Mouse (Mus musculus) hindbrain, embryonic 15.5 days (tissue): ENCODE measurements at regions not wholly inside any gene's neighbourhood (a gene's known extent, or its start where the extent isn't known, plus 50 kb on each side); places are given as distances from the start of the nearest gene placed in this dataset.

Experiments used
- ATAC-seq: fragments of 200-750 bp; cut with Nextera tagmentation; 2 replicates; pipeline ENCODE4 v1.8.0; 2017; ENCODE audit warnings: low read depth, moderate number of reproducible peaks, moderate TSS enrichment; ENCODE audit not compliant: low FRiP score
- H3K27ac ChIP-seq: fragments of 300-500 bp; sonication (generic); replicated peaks from 2 replicates; pipeline ENCODE4 v1.5.1; 2015; ENCODE audit warnings: mild to moderate bottlenecking, inconsistent platforms
- H3K27me3 ChIP-seq: fragments of 300-500 bp; sonication (generic); 2 replicates; pipeline ENCODE4 v1.6.1; 2015; ENCODE audit warnings: control low read depth, inconsistent platforms
- H3K36me3 ChIP-seq: fragments of 300-500 bp; sonication (generic); 2 replicates; pipeline ENCODE4 v1.6.1; 2015; ENCODE audit warnings: control low read depth, inconsistent platforms
- H3K4me1 ChIP-seq: fragments of 300-500 bp; sonication (generic); replicated peaks from 2 replicates; pipeline ENCODE4 v1.6.1; 2015; ENCODE audit warnings: control low read depth, inconsistent platforms
- H3K4me2 ChIP-seq: fragments of 300-500 bp; sonication (generic); 2 replicates; pipeline ENCODE4 v1.6.1; 2015; ENCODE audit warnings: moderate library complexity, mild to moderate bottlenecking, inconsistent platforms
- H3K4me3 ChIP-seq: fragments of 300-500 bp; sonication (generic); 2 replicates; pipeline ENCODE4 v1.5.1; 2015; ENCODE audit warnings: mild to moderate bottlenecking, inconsistent platforms
- H3K9ac ChIP-seq: fragments of 300-500 bp; sonication (generic); 2 replicates; pipeline ENCODE4 v1.6.1; 2015; ENCODE audit warnings: inconsistent platforms
- H3K9me3 ChIP-seq: fragments of 300-500 bp; sonication (generic); 2 replicates; pipeline ENCODE4 v1.6.1; 2016; ENCODE audit warnings: control low read depth, inconsistent platforms
- WGBS: fragments of 180-500 bp; shearing (Covaris S2); methylation state at CpG from one replicate; pipeline ENCODE4 v1.1.7; 2015; 5-methylcytosine and 5-hydroxymethylcytosine counted together

GRCm38 (mm10) chr5:64630582-64630981, 172.6 kb upstream of the Klf3 start:
- H3K9me3 ChIP-seq, result no peaks in the 10 kb centered on the region
- H3K27me3 ChIP-seq, result no peaks in the 10 kb centered on the region
- no peak overlapping the region for H3K9ac ChIP-seq
- H3K27ac ChIP-seq, result no peak overlapping the region
- no peak overlapping the region for H3K4me2 ChIP-seq
- no peaks in the 10 kb centered on the region for H3K36me3 ChIP-seq
- H3K4me3 ChIP-seq, result no peak overlapping the region
- H3K4me1 ChIP-seq, result no peaks in the 10 kb centered on the region
- no peak for ATAC-seq
- 93% methylated on average over 2 of the region's 2 CpGs for WGBS

GRCm38 (mm10) chr5:64632171-64632570, 171.0 kb upstream of the Klf3 start:
- no peak overlapping the region for H3K4me3 ChIP-seq
- no peaks in the 10 kb centered on the region for H3K9me3 ChIP-seq
- no peak overlapping the region for H3K9ac ChIP-seq
- H3K4me1 ChIP-seq, result no peaks in the 10 kb centered on the region
- 93% methylated on average over 5 of the region's 5 CpGs for WGBS
- no peak for ATAC-seq
- no peaks in the 10 kb centered on the region for H3K36me3 ChIP-seq
- H3K27ac ChIP-seq, result no peak overlapping the region
- H3K27me3 ChIP-seq, result no peaks in the 10 kb centered on the region
- H3K4me2 ChIP-seq, result no peak overlapping the region

- no peaks in the 10 kb centered on the region for H3K9me3 ChIP-seq
- H3K36me3 ChIP-seq, result no peaks in the 10 kb centered on the region
- no peaks in the 10 kb centered on the region for H3K27me3 ChIP-seq
- H3K4me3 ChIP-seq, result no peak overlapping the region
- ATAC-seq, result no peak
- no peak overlapping the region for H3K9ac ChIP-seq
- no peaks in the 10 kb centered on the region for H3K4me1 ChIP-seq
- H3K27ac ChIP-seq, result no peak overlapping the region
- WGBS, result 70% methylated on average over 7 of the region's 8 CpGs
- H3K4me2 ChIP-seq, result no peak overlapping the region
Observed at GRCm38 (mm10) chr5:64634008-64634407, 169.2 kb upstream of the Klf3 start.

- no peak overlapping the region for H3K9ac ChIP-seq
- H3K9me3 ChIP-seq, result no peaks in the 10 kb centered on the region
- no peak overlapping the region for H3K4me3 ChIP-seq
- H3K36me3 ChIP-seq, result no peaks in the 10 kb centered on the region
- WGBS, result 84% methylated on average over 4 of the region's 4 CpGs
- no peaks in the 10 kb centered on the region for H3K4me1 ChIP-seq
- H3K4me2 ChIP-seq, result no peak overlapping the region
- H3K27ac ChIP-seq, result no peak overlapping the region
- no peaks in the 10 kb centered on the region for H3K27me3 ChIP-seq
- no peak for ATAC-seq
Observed at GRCm38 (mm10) chr5:64634721-64635120, 168.5 kb upstream of the Klf3 start.

DNA sequence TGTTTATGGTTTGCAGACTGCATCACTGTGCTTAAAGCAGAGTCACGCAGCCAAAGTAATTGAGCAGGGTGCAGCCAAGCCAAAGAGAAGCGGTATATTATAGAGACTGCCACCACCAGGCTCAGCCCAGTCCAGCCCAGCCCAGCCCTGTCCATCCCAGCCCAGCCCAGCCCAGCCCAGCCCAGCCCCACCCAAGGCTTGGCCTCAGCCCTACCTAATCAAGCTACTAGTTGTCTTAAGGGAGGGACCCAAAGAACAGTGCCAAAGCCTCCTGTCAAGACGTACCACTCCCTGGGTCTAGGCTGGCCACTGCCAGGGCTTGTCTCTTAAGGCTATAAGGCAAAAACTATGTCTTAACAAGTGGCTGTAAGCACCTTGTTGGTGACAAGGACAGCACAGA, 166.9 kb upstream of the Klf3 start:
- no peak for ATAC-seq
- WGBS, result 93% methylated on average over 3 of the region's 3 CpGs
- Histone ChIP-seq H3K36me3 (no peaks in the 10 kb centered on the region), H3K9me3 (no peaks in the 10 kb centered on the region), H3K4me1 (no peaks in the 10 kb centered on the region), H3K27me3 (no peaks in the 10 kb centered on the region), H3K27ac (no peak overlapping the region), H3K4me2 (no peak overlapping the region), H3K4me3 (no peak overlapping the region), H3K9ac (no peak overlapping the region)

GRCm38 (mm10) chr5:64643584-64643983, 159.6 kb upstream of the Klf3 start:
- Histone ChIP-seq H3K36me3 (no peaks in the 10 kb centered on the region), H3K9me3 (no peaks in the 10 kb centered on the region), H3K4me1 (peaks cover 12% of the 10 kb centered on the region), H3K9ac (no peak overlapping the region), H3K4me3 (no peak overlapping the region), H3K4me2 (no peak overlapping the region), H3K27ac (no peak overlapping the region), H3K27me3 (no peaks in the 10 kb centered on the region)
- ATAC-seq, result no peak
- WGBS, result 97% methylated on average over 1 of the region's 1 CpGs

DNA sequence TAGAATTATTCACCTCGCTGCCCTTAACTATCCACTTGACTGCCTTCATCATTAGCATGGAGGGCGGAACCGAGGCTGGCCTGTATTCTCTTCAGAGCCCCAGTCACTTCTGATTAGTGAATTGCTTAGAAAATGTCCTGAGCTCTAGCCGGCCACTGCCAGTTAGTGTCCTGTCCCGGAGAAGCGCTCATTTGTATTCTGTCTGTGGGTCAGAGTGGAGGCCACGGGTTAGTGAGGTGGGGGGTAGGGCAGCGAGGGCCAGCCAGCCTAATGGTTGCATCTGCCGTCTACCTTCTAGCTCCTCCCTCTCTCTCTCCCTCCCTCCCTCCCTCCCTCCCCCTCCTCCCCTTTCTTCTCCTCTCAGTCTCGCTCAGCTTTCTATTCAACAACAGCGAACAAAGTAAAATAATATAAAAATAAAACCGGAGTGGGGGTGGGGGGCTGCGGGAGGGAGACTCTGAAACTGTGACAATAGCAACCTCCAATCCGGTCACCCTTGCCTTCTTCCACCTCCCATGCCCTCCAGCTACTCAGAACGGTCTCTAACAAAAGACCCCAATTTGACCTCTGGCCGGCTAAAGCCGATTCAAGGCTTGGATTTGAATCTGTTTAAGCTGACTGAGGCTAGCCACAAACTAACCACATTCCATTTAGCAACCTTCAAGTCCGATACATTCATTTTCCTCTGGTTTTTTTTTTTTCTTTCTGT, 155.6 kb upstream of the Klf3 start:
- Histone ChIP-seq H3K36me3 (no peaks in the 10 kb centered on the region), H3K9ac (peak overlapping the region; percentile 44), H3K27ac (peak overlapping the region; percentile 53), H3K27me3 (no peaks in the 10 kb centered on the region), H3K9me3 (no peaks in the 10 kb centered on the region), H3K4me1 (peaks cover 16% of the 10 kb centered on the region), H3K4me3 (peak overlapping the region; percentile 36), H3K4me2 (peak overlapping the region; percentile 67)
- peak; percentile 85 for ATAC-seq
- WGBS, result 2% methylated on average over 18 of the region's 18 CpGs

GRCm38 (mm10) chr5:64648492-64648891, 154.7 kb upstream of the Klf3 start:
- ATAC-seq, result peak; percentile 55; the same call in 1 of the 2 replicates
- Histone ChIP-seq H3K9ac (no peak overlapping the region), H3K27ac (peak overlapping the region; percentile 45), H3K27me3 (no peaks in the 10 kb centered on the region), H3K9me3 (no peaks in the 10 kb centered on the region), H3K4me3 (no peak overlapping the region), H3K4me1 (peaks cover 16% of the 10 kb centered on the region), H3K4me2 (no peak overlapping the region), H3K36me3 (no peaks in the 10 kb centered on the region)
- WGBS, result 10% methylated on average over 8 of the region's 8 CpGs

GRCm38 (mm10) chr5:64651407-64651806, 151.8 kb upstream of the Klf3 start:
- ATAC-seq, result no peak
- 84% methylated on average over 3 of the region's 3 CpGs for WGBS
- H3K4me1 ChIP-seq, result peaks cover 16% of the 10 kb centered on the region
- no peaks in the 10 kb centered on the region for H3K27me3 ChIP-seq
- H3K9me3 ChIP-seq, result no peaks in the 10 kb centered on the region
- no peak overlapping the region for H3K27ac ChIP-seq
- H3K4me2 ChIP-seq, result no peak overlapping the region
- no peak overlapping the region for H3K4me3 ChIP-seq
- no peak overlapping the region for H3K9ac ChIP-seq
- no peaks in the 10 kb centered on the region for H3K36me3 ChIP-seq

- Histone ChIP-seq H3K4me3 (no peak overlapping the region), H3K27me3 (no peaks in the 10 kb centered on the region), H3K4me1 (peaks cover 1% of the 10 kb centered on the region), H3K9ac (no peak overlapping the region), H3K36me3 (no peaks in the 10 kb centered on the region), H3K27ac (no peak overlapping the region), H3K4me2 (no peak overlapping the region), H3K9me3 (no peaks in the 10 kb centered on the region)
- ATAC-seq, result no peak
- WGBS, result 93% methylated on average over 5 of the region's 5 CpGs
Observed at GRCm38 (mm10) chr5:64653764-64654163, 149.4 kb upstream of the Klf3 start.

DNA sequence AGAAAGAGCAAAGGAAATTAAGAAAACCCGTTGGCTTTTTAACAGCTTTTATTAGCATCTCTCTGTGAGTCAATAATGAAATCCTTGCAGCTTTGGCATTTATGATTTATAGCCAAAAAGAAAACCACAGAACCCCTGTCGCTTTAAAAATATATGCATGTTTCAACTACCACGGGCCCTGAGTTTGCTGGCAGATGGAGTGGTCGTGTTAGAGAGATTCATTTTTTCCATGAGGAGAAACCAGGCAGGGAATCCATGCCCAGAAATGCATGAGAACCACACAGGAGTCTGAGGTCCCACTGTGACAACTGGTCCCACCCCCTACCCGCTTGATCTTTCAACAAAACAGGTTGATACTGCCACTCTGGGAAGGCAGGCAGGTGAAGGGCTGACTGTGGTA, 147.9 kb upstream of the Klf3 start:
- Histone ChIP-seq H3K9me3 (no peaks in the 10 kb centered on the region), H3K27ac (no peak overlapping the region), H3K27me3 (no peaks in the 10 kb centered on the region), H3K36me3 (no peaks in the 10 kb centered on the region), H3K9ac (no peak overlapping the region), H3K4me2 (no peak overlapping the region), H3K4me1 (no peaks in the 10 kb centered on the region), H3K4me3 (no peak overlapping the region)
- 77% methylated on average over 5 of the region's 5 CpGs for WGBS
- ATAC-seq, result no peak

DNA sequence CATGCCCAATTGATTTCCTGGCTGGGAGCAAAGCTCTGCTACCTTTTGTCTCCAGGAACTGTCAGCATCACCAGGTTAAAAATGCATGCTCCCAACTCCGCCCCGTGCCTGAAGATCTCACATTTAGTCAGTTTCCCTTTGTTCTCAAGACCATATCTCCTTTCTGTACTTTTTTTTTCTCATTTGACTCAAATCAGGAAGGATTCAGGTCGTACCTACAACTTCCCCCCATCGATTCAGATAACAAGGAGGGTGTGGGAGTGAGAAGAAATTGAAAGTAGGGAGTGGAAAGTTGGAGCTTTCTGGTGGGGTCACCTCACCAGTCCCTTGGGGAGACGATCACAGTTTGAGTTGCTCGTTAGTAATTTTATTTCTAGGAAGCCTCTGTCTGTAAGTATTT, 141.2 kb upstream of the Klf3 start:
- Histone ChIP-seq H3K36me3 (no peaks in the 10 kb centered on the region), H3K4me2 (no peak overlapping the region), H3K9me3 (no peaks in the 10 kb centered on the region), H3K9ac (no peak overlapping the region), H3K4me1 (no peaks in the 10 kb centered on the region), H3K27ac (no peak overlapping the region), H3K4me3 (no peak overlapping the region), H3K27me3 (no peaks in the 10 kb centered on the region)
- WGBS, result 42% methylated on average over 6 of the region's 6 CpGs
- ATAC-seq, result no peak

GRCm38 (mm10) chr5:64662476-64662875, 140.7 kb upstream of the Klf3 start:
- H3K27me3 ChIP-seq, result no peaks in the 10 kb centered on the region
- no peaks in the 10 kb centered on the region for H3K9me3 ChIP-seq
- no peak for ATAC-seq
- H3K4me1 ChIP-seq, result no peaks in the 10 kb centered on the region
- H3K4me3 ChIP-seq, result no peak overlapping the region
- WGBS, result 59% methylated on average over 7 of the region's 7 CpGs
- no peak overlapping the region for H3K4me2 ChIP-seq
- no peak overlapping the region for H3K9ac ChIP-seq
- no peak overlapping the region for H3K27ac ChIP-seq
- H3K36me3 ChIP-seq, result no peaks in the 10 kb centered on the region
